Mouse (Mus musculus) liver, embryonic 16.5 days (tissue): ENCODE measurements at regions not wholly inside any gene's neighbourhood (a gene's known extent, or its start where the extent isn't known, plus 50 kb on each side); places are given as distances from the start of the nearest gene placed in this dataset.

Experiments used
- ATAC-seq: fragments of 200-750 bp; cut with Nextera tagmentation; 2 replicates; pipeline ENCODE4 v1.8.0; 2017; ENCODE audit warnings: low read depth, mild to moderate bottlenecking, moderate number of reproducible peaks, moderate library complexity
- H3K27ac ChIP-seq: fragments of 300-500 bp; sonication (generic); 2 replicates; pipeline ENCODE4 v1.5.1; 2014; ENCODE audit warnings: mild to moderate bottlenecking, low read length
- H3K27me3 ChIP-seq: fragments of 300-500 bp; sonication (generic); 2 replicates; pipeline ENCODE4 v1.6.1; 2014; ENCODE audit warnings: low read depth, low read length, mixed read lengths; ENCODE audit not compliant: control insufficient read depth, insufficient read depth
- H3K36me3 ChIP-seq: fragments of 300-500 bp; sonication (generic); 2 replicates; pipeline ENCODE4 v1.6.1; 2014; ENCODE audit warnings: mild to moderate bottlenecking; ENCODE audit not compliant: control insufficient read depth, insufficient read depth
- H3K4me1 ChIP-seq: fragments of 300-500 bp; sonication (generic); 2 replicates; pipeline ENCODE4 v1.6.1; 2014; ENCODE audit warnings: low read depth, low read length, mixed read lengths; ENCODE audit not compliant: control insufficient read depth
- H3K4me2 ChIP-seq: fragments of 300-500 bp; sonication (generic); 2 replicates; pipeline ENCODE4 v1.6.1; 2014; ENCODE audit warnings: low read depth, low read length, mixed read lengths
- H3K4me3 ChIP-seq: fragments of 300-500 bp; sonication (generic); 2 replicates; pipeline ENCODE4 v1.5.1; 2014; ENCODE audit warnings: low read depth, mild to moderate bottlenecking, low read length
- H3K9ac ChIP-seq: fragments of 300-500 bp; sonication (generic); 2 replicates; pipeline ENCODE4 v1.6.1; 2014; ENCODE audit warnings: low read depth, low read length
- H3K9me3 ChIP-seq: fragments of 300-500 bp; sonication (generic); replicated peaks from 2 replicates; pipeline ENCODE4 v1.6.1; 2016; ENCODE audit warnings: low read length; ENCODE audit not compliant: control insufficient read depth
- WGBS: fragments of 180-500 bp; shearing (Covaris S2); extraction: QIAGEN DNeasy Blood & Tissue Kit; methylation state at CpG from one replicate; pipeline ENCODE4 v1.1.7; 2014; ENCODE audit not compliant: insufficient replicate concordance; 5-methylcytosine and 5-hydroxymethylcytosine counted together

GRCm38 (mm10) chr9:27453476-27453875, 56.9 kb downstream of the Spata19 start:
- H3K27ac ChIP-seq: no peak overlapping the region
- no peak overlapping the region for H3K9ac ChIP-seq
- no peaks in the 10 kb centered on the region for H3K9me3 ChIP-seq
- H3K27me3 ChIP-seq: no peaks in the 10 kb centered on the region
- H3K4me1 ChIP-seq: no peaks in the 10 kb centered on the region
- WGBS: 66% methylated on average over 2 of the region's 2 CpGs
- H3K4me2 ChIP-seq: no peak overlapping the region
- no peaks in the 10 kb centered on the region for H3K36me3 ChIP-seq
- H3K4me3 ChIP-seq: no peak overlapping the region
- no peak for ATAC-seq

DNA sequence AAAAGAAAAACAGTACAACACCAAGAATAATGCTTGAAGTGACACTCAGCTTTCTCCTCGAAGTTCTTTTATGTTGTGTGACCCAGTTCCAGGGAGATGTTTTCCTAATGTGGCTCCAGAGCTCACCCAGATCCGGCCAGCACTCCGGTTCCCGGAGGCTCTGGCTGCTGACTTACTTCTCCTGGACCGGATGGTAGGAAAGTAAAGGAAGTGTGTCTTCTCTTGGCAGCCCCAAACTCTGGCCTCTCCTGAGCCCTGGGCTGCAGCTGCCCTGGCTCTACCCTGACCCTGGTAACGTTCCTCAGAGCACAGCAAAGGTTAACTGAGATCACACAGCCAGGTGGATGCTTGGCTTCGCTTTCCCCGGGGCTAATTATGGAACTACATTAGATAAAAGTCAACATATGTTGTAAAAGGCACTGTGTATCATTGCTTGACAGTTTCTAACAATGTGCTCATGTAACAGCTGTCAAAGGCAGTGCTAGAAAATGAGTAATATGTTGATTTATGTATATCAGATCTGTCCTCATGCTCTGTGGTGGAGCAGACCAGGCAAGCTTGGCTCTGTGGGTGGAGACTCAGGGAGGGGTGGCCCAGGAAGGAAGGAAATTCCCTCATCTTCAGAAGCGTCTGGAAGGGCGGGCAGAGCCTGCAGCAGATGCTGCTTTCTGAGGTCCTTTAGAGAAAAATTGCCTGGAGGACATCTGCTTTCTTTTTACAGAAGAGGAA, 57.5 kb downstream of the Spata19 start:
- no peaks in the 10 kb centered on the region for H3K36me3 ChIP-seq
- no peak overlapping the region for H3K27ac ChIP-seq
- no peaks in the 10 kb centered on the region for H3K9me3 ChIP-seq
- no peaks in the 10 kb centered on the region for H3K4me1 ChIP-seq
- H3K4me3 ChIP-seq: no peak overlapping the region
- no peak overlapping the region for H3K9ac ChIP-seq
- no peak overlapping the region for H3K4me2 ChIP-seq
- WGBS: 42% methylated on average over 10 of the region's 10 CpGs
- ATAC-seq: no peak
- H3K27me3 ChIP-seq: no peaks in the 10 kb centered on the region

DNA sequence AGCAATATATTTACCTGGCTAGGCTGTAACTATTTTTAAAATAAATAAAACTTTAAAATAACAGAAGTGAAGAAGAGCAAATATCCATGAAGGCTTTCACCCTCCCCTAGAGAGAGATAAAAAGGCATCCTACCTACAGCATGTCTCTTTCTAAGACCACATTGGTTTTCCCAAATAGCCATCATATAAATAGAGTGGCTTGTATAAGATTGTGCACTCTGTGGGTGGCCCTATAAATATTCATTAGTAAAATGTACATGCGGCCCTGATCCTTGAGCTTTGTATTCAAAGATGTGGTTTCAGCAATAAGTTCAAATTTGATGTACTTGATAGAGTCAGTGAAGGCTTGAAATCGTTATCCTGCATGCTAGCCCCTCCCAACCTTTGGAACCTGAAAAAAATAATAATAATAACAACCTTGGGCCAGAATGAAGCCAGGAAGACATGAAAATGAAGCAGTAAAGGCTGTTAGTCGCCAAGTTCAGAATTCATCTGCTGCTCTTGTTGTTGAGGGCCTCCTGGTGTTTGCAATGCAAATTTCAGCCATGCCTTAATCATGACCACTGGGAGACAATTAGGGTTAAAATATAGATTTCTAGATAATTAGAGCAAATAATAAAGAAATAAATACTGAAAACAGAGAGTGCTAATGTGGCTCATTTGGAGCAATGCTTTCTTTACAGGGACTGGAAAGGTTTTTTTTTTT, 61.9 kb downstream of the Spata19 start:
- no peaks in the 10 kb centered on the region for H3K9me3 ChIP-seq
- no peaks in the 10 kb centered on the region for H3K4me1 ChIP-seq
- H3K4me3 ChIP-seq: no peak overlapping the region
- no peaks in the 10 kb centered on the region for H3K27me3 ChIP-seq
- no peak for ATAC-seq
- H3K27ac ChIP-seq: no peak overlapping the region
- no peak overlapping the region for H3K4me2 ChIP-seq
- no peak overlapping the region for H3K9ac ChIP-seq
- WGBS: 34% methylated on average over 3 of the region's 3 CpGs
- no peaks in the 10 kb centered on the region for H3K36me3 ChIP-seq

- Histone ChIP-seq H3K27ac (no peak overlapping the region), H3K4me1 (no peaks in the 10 kb centered on the region), H3K27me3 (no peaks in the 10 kb centered on the region), H3K4me3 (no peak overlapping the region), H3K4me2 (no peak overlapping the region), H3K9me3 (no peaks in the 10 kb centered on the region), H3K9ac (no peak overlapping the region), H3K36me3 (no peaks in the 10 kb centered on the region)
- WGBS: 14% methylated on average over 8 of the region's 8 CpGs
- ATAC-seq: no peak
Observed at GRCm38 (mm10) chr9:27461029-27461428, 64.4 kb downstream of the Spata19 start.

GRCm38 (mm10) chr9:27464006-27464405, 67.4 kb downstream of the Spata19 start:
- WGBS: 54% methylated on average over 1 of the region's 1 CpGs
- Histone ChIP-seq H3K4me2 (no peak overlapping the region), H3K9ac (no peak overlapping the region), H3K4me3 (no peak overlapping the region), H3K27ac (no peak overlapping the region), H3K9me3 (no peaks in the 10 kb centered on the region), H3K27me3 (no peaks in the 10 kb centered on the region), H3K4me1 (no peaks in the 10 kb centered on the region), H3K36me3 (no peaks in the 10 kb centered on the region)
- ATAC-seq: no peak

- Histone ChIP-seq H3K27me3 (no peaks in the 10 kb centered on the region), H3K4me2 (no peak overlapping the region), H3K4me1 (no peaks in the 10 kb centered on the region), H3K9me3 (no peaks in the 10 kb centered on the region), H3K4me3 (no peak overlapping the region), H3K27ac (no peak overlapping the region), H3K9ac (no peak overlapping the region), H3K36me3 (no peaks in the 10 kb centered on the region)
- ATAC-seq: no peak
- WGBS: 61% methylated on average over 10 of the region's 10 CpGs
Observed at GRCm38 (mm10) chr9:27475468-27475867, 78.9 kb downstream of the Spata19 start.

DNA sequence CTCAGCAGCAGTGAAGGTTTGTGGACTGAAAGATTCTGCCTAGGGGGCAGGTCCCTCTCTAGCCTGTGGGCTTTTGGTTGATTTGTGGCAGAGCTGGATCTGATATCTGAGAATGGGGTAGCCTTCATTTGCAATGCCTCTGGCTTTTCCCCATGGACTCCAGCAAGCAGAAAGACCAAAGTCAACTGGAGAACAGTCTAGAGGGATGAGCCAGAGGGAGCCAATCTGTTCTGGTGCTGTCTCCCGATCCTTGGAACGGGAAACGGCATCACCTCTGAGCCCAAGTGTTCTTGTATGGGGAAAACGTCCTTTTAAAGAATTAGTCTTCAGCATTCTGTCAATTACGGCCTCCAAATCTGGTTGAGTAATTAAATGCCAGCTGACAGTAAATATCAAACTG, 80.0 kb downstream of the Spata19 start:
- no peaks in the 10 kb centered on the region for H3K36me3 ChIP-seq
- H3K4me3 ChIP-seq: no peak overlapping the region
- H3K4me2 ChIP-seq: no peak overlapping the region
- H3K27me3 ChIP-seq: no peaks in the 10 kb centered on the region
- H3K27ac ChIP-seq: no peak overlapping the region
- WGBS: 64% methylated on average over 5 of the region's 5 CpGs
- H3K9ac ChIP-seq: no peak overlapping the region
- no peaks in the 10 kb centered on the region for H3K4me1 ChIP-seq
- H3K9me3 ChIP-seq: no peaks in the 10 kb centered on the region
- no peak for ATAC-seq

DNA sequence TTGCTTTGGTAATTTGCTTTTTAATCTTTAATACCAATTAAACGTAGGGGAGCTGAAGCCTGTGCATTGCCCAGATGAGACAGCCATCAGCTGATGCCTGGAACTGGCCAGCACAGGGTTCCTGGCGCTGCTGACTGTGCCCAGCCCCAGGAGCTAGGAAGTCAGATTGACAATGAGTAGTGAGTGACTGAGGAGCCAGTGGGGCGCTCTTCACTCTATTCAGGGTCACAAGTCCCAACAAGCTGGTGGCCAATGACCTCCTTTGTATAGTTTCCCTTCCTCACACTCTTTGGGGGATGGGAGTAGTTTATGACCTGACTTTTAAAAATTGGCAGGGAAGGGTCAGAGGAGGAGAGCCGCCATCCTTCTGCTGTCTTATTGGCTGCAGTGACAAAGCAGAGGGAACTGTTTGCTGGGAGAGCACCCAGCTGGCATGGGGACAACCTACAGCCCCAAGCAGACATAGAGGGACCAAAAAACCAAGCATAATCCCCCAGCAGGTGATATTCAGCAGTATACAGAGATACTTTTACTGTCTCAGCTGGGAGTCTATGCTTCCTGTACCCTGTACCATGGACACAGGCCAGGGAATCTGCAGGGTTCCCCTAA, 80.6 kb downstream of the Spata19 start:
- ATAC-seq: no peak
- WGBS: 53% methylated on average over 4 of the region's 4 CpGs

GRCm38 (mm10) chr9:27478346-27478745, 81.7 kb downstream of the Spata19 start:
- H3K27ac ChIP-seq: no peak overlapping the region

More for the DNA sequence above, 80.6 kb downstream of the Spata19 start:
- Histone ChIP-seq H3K27ac (no peak overlapping the region), H3K4me1 (no peaks in the 10 kb centered on the region), H3K36me3 (no peaks in the 10 kb centered on the region), H3K4me3 (no peak overlapping the region), H3K4me2 (no peak overlapping the region), H3K9me3 (no peaks in the 10 kb centered on the region), H3K9ac (no peak overlapping the region), H3K27me3 (no peaks in the 10 kb centered on the region)

More at GRCm38 (mm10) chr9:27478346-27478745, 81.7 kb downstream of the Spata19 start:
- H3K27me3 ChIP-seq: no peaks in the 10 kb centered on the region
- WGBS: 73% methylated on average over 3 of the region's 3 CpGs
- no peak for ATAC-seq
- H3K36me3 ChIP-seq: no peaks in the 10 kb centered on the region
- H3K4me1 ChIP-seq: no peaks in the 10 kb centered on the region
- no peaks in the 10 kb centered on the region for H3K9me3 ChIP-seq
- H3K9ac ChIP-seq: no peak overlapping the region
- H3K4me2 ChIP-seq: no peak overlapping the region
- H3K4me3 ChIP-seq: no peak overlapping the region
